ENCODE assay signal across 8 mouse cellular contexts in the genomic region with DNA sequence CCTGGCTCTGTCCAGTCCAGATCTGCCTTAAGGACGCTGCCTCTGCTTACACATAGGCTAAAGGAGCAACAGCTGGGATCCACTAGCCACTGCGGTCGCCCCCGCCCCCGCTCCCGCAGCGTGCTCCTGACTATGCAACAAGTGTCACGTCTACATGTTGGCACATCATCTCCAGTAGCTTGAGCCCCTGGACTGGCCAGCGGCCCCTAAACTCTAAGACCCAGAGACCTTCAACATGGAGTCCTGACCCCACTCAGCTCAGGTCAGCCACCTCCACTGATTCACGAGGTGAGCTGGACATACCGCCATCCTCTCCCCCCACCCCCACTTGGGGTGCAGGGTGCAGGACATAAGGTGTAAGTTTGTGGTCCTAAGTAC. TPM values are rescaled to one million over a fixed set of nuclear protein-coding genes. Genes with fewer than 3 reads are reported as not detected.
DNase-seq lines count a peak whose midpoint lies in the region; ATAC-seq and TF ChIP-seq lines count a peak whose summit lies in the region.

No protein-coding gene starts in this region.

- no peaks in the 10 kb centered on the region for H3K36me3 ChIP-seq in megakaryocyte, embryonic 14.5 days (replicated peaks; ENCODE audit: low read length)
- no peaks in the 10 kb centered on the region for H3K36me3 ChIP-seq in forebrain, postnatal 0 days (ENCODE audit: insufficient read depth)
- no peaks in the 10 kb centered on the region for H3K36me3 ChIP-seq in limb, embryonic 12.5 days
- no peaks in the 10 kb centered on the region for H3K36me3 ChIP-seq in stomach, postnatal 0 days (ENCODE audit: control insufficient read depth, insufficient read depth, low read length)

- H3K27me3 ChIP-seq in megakaryocyte, embryonic 14.5 days (replicated peaks): peaks cover 88% of the 10 kb centered on the region
- H3K27me3 ChIP-seq in forebrain, postnatal 0 days (ENCODE audit: insufficient read depth, low read length): no peaks in the 10 kb centered on the region
- peaks cover 32% of the 10 kb centered on the region for H3K27me3 ChIP-seq in limb, embryonic 12.5 days
- no peaks in the 10 kb centered on the region for H3K27me3 ChIP-seq in stomach, postnatal 0 days (ENCODE audit: control insufficient read depth, insufficient read depth, low read length)

- H3K4me3 ChIP-seq in megakaryocyte, embryonic 14.5 days (replicated peaks): peak overlapping the region; percentile 90
- peak overlapping the region; percentile 43 for H3K4me3 ChIP-seq in forebrain, postnatal 0 days (ENCODE audit: low read depth, low read length)
- H3K4me3 ChIP-seq in limb, embryonic 12.5 days (replicated peaks): peak overlapping the region; percentile 51
- peak overlapping the region; percentile 39 for H3K4me3 ChIP-seq in stomach, postnatal 0 days (ENCODE audit: low read depth, low read length)

- TF ChIP-seq CTCF in forebrain, postnatal 0 days (IDR thresholded peaks at IDR 0.05; ENCODE audit: low read depth): no peak
- no peak for TF ChIP-seq CTCF in stomach, postnatal 0 days (IDR thresholded peaks at IDR 0.05; ENCODE audit: low read depth)

- 33% methylated on average over 11 of the region's 11 CpGs for WGBS in forebrain, postnatal 0 days
- WGBS in limb, embryonic 12.5 days: 17% methylated on average over 11 of the region's 11 CpGs
- 31% methylated on average over 11 of the region's 11 CpGs for WGBS in stomach, postnatal 0 days

- DNase-seq in forebrain, postnatal 0 days: no peak
- DNase-seq in stomach, postnatal 0 days (ENCODE audit: low spot score): no peak
- no peak for DNase-seq in right cerebral cortex, postnatal 36 days (ENCODE audit: low spot score in 2 of 2)
- no peak for DNase-seq in right cerebral cortex, postnatal 4 days
- DNase-seq in layer of hippocampus, postnatal 10 days (ENCODE audit: low spot score in 2 of 2): no peak

- no peak for TF ChIP-seq EP300 in stomach, postnatal 0 days (optimal IDR thresholded peaks at IDR 0.05)

- peaks cover 14% of the 10 kb centered on the region for H3K4me1 ChIP-seq in megakaryocyte, embryonic 14.5 days
- no peaks in the 10 kb centered on the region for H3K4me1 ChIP-seq in forebrain, postnatal 0 days (ENCODE audit: insufficient read depth)
- no peaks in the 10 kb centered on the region for H3K4me1 ChIP-seq in limb, embryonic 12.5 days (replicated peaks)
- no peaks in the 10 kb centered on the region for H3K4me1 ChIP-seq in stomach, postnatal 0 days (replicated peaks; ENCODE audit: control insufficient read depth, insufficient read depth)

- H3K9me3 ChIP-seq in megakaryocyte, embryonic 14.5 days: peaks cover 8% of the 10 kb centered on the region; the same call in 1 of the 2 replicates
- no peaks in the 10 kb centered on the region for H3K9me3 ChIP-seq in forebrain, postnatal 0 days (ENCODE audit: low read length)
- H3K9me3 ChIP-seq in limb, embryonic 12.5 days: no peaks in the 10 kb centered on the region
- H3K9me3 ChIP-seq in stomach, postnatal 0 days (ENCODE audit: control insufficient read depth, low read length): no peaks in the 10 kb centered on the region

- no peak overlapping the region for H3K9ac ChIP-seq in forebrain, postnatal 0 days
- H3K9ac ChIP-seq in limb, embryonic 12.5 days (replicated peaks): peak overlapping the region; percentile 67; the same call in 1 of the 2 replicates
- no peak overlapping the region for H3K9ac ChIP-seq in stomach, postnatal 0 days (ENCODE audit: low read length)

- peak overlapping the region; percentile 71 for H3K4me2 ChIP-seq in forebrain, postnatal 0 days (ENCODE audit: low read depth)
- peak overlapping the region; percentile 75 for H3K4me2 ChIP-seq in limb, embryonic 12.5 days
- H3K4me2 ChIP-seq in stomach, postnatal 0 days (replicated peaks; ENCODE audit: low read depth): peak overlapping the region; percentile 65

- ATAC-seq in megakaryocyte, adult 5-6 weeks (ENCODE audit: poor library complexity, severe bottlenecking): no peak
- no peak for ATAC-seq in forebrain, postnatal 0 days
- ATAC-seq in limb, embryonic 12.5 days (ENCODE audit: insufficient number of reproducible peaks, insufficient read depth, low FRiP score, low TSS enrichment, low read depth): peak; percentile 24; the same call in 1 of the 2 replicates
- no peak for ATAC-seq in stomach, postnatal 0 days (ENCODE audit: low FRiP score, low TSS enrichment)

- no peak overlapping the region for H3K27ac ChIP-seq in forebrain, postnatal 0 days (ENCODE audit: low read depth, low read length)
- peak overlapping the region; percentile 80; the same call in 1 of the 2 replicates for H3K27ac ChIP-seq in limb, embryonic 12.5 days
- H3K27ac ChIP-seq in stomach, postnatal 0 days (replicated peaks): no peak overlapping the region

RNA-seq across cellular contexts. Expression of a gene that starts 0.9 kb away (rescaled TPM):
- polyA plus RNA-seq in megakaryocyte, embryonic 14.5 days (2012; ENCODE audit: insufficient read depth, low replicate concordance): 0.22 TPM in 1 of 2 replicates, not detected in the other
- 0.23 TPM in 1 of 2 replicates, not detected in the other for total RNA-seq in megakaryocyte, adult 5-6 weeks (2015)
- 0.11 TPM in 1 of 2 replicates, not detected in the other for total RNA-seq in megakaryocyte, adult 5-6 weeks (2017)
- total RNA-seq in forebrain, postnatal 0 days (2014; rRNA removed): 6.0 and 8.0 TPM in 2 replicates
- 1.7 and 2.3 TPM in 2 replicates for polyA plus RNA-seq in forebrain, postnatal 0 days (2015; fragmentation: Nextera tagmentation; extraction: Ambion mirVana)
- polyA plus RNA-seq in limb, embryonic 12.5 days (2016; fragmentation: Nextera tagmentation; extraction: Ambion mirVana): 6.1 and 6.7 TPM in 2 replicates
- polyA plus RNA-seq in stomach, postnatal 0 days (2015; fragmentation: Nextera tagmentation; extraction: Ambion mirVana): 3.0 and 3.1 TPM in 2 replicates
- total RNA-seq in layer of hippocampus, postnatal 10 days (2021): 10 to 100 TPM; 12.3 to 17.5 TPM

Comparison
In these comparisons a context has a peak if more than half of its experiments do, and no peak if none do; other contexts are left out.
1. H3K4me3 ChIP-seq: peak in every context shown above with its lines; median percentile 90 in megakaryocyte, embryonic 14.5 days; 51 in limb, embryonic 12.5 days; 43 in forebrain, postnatal 0 days; 39 in stomach, postnatal 0 days.